In the genomic region with DNA sequence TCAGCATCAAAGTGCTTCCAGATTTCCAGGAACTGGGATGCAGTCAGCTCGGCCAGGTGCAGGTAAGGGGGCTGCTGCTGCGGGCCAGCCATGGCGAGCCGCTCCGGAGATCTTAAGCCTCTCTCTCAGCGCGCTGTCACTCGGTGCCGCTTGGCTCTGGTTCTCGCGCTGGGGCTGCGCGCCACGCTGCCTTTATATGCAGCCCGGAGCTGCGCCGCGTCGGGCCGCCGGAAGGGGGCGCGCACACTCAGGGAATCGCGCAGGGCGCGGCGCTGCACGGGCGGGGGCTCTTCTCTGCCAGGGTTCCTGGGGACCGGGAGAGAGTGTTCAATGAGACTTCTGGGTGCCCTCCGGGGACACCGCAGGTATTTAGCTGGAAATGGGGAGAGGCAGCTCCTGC, we compare ENCODE assay signal across 8 mouse cellular contexts. TPM values are rescaled to one million over a fixed set of nuclear protein-coding genes. Genes with fewer than 3 reads are reported as not detected.
DNase-seq lines count a peak whose midpoint lies in the region; ATAC-seq lines count a peak whose summit lies in the region.

TSS of gene Calb2 (minus strand) at position 165 of the 400 bp plus-strand sequence.

- WGBS in forebrain, embryonic 13.5 days: 1% methylated on average over 33 of the region's 33 CpGs
- under 1% methylated on average over 21 of the region's 33 CpGs for WGBS in hindbrain, embryonic 11.5 days

- H3K36me3 ChIP-seq in forebrain, embryonic 13.5 days (ENCODE audit: poor library complexity, severe bottlenecking): no peaks in the 10 kb centered on the region
- H3K36me3 ChIP-seq in hindbrain, embryonic 11.5 days (ENCODE audit: control insufficient read depth, insufficient read depth, low read length): no peaks in the 10 kb centered on the region

- no peaks in the 10 kb centered on the region for H3K9me3 ChIP-seq in forebrain, embryonic 13.5 days (replicated peaks)
- no peaks in the 10 kb centered on the region for H3K9me3 ChIP-seq in hindbrain, embryonic 11.5 days (ENCODE audit: control insufficient read depth, low read length)

- H3K4me2 ChIP-seq in forebrain, embryonic 13.5 days: peak within 1 kb of the TSS; percentile 52
- H3K4me2 ChIP-seq in hindbrain, embryonic 11.5 days (replicated peaks; ENCODE audit: low read depth, low read length): peak within 1 kb of the TSS; percentile 30; the same call in 1 of the 2 replicates

- no peak within 1 kb of the TSS for H3K27ac ChIP-seq in forebrain, embryonic 13.5 days
- H3K27ac ChIP-seq in hindbrain, embryonic 11.5 days (ENCODE audit: low read depth, low read length): no peak within 1 kb of the TSS

- peak; percentile 95 for ATAC-seq in forebrain, embryonic 13.5 days
- peak; percentile 60 for ATAC-seq in hindbrain, embryonic 11.5 days (ENCODE audit: low FRiP score)

- peak within 1 kb of the TSS; percentile 40; the same call in 1 of the 2 replicates for H3K9ac ChIP-seq in forebrain, embryonic 13.5 days
- no peak within 1 kb of the TSS for H3K9ac ChIP-seq in hindbrain, embryonic 11.5 days (ENCODE audit: low read depth, low read length)

- H3K4me1 ChIP-seq in forebrain, embryonic 13.5 days: peaks cover 8% of the 10 kb centered on the region; the same call in 1 of the 2 replicates
- no peaks in the 10 kb centered on the region for H3K4me1 ChIP-seq in hindbrain, embryonic 11.5 days (replicated peaks; ENCODE audit: control insufficient read depth, insufficient read depth, low read length)

- H3K4me3 ChIP-seq in forebrain, embryonic 13.5 days: peak within 1 kb of the TSS; percentile 28
- H3K4me3 ChIP-seq in hindbrain, embryonic 11.5 days (ENCODE audit: low read depth, low read length): peak within 1 kb of the TSS; percentile 22; the same call in 1 of the 2 replicates

- peak; percentile 90 for DNase-seq in ZHBTc4 (ENCODE audit: low read depth, low spot score)
- DNase-seq in cerebellum, adult 11 months: peak; percentile 85
- DNase-seq in hindbrain, embryonic 11.5 days (ENCODE audit: low spot score): peak; percentile 89
- DNase-seq in layer of hippocampus, postnatal 14 days (ENCODE audit: low spot score in 2 of 2): peak; percentile 82
- DNase-seq in lung, postnatal 14 days: peak; percentile 43
- DNase-seq in right cerebral cortex, adult 18-20 months: peak; percentile 55
- no peak for DNase-seq in spleen, adult 12 weeks (ENCODE audit: low spot score)

- peaks cover 34% of the 10 kb centered on the region for H3K27me3 ChIP-seq in forebrain, embryonic 13.5 days
- H3K27me3 ChIP-seq in hindbrain, embryonic 11.5 days (ENCODE audit: control insufficient read depth, insufficient read depth, low read length): peaks cover 9% of the 10 kb centered on the region

RNA-seq across cellular contexts. Expression of gene Calb2, which starts in this region (rescaled TPM):
- 49.9 and 60.7 TPM in 2 replicates for polyA plus RNA-seq in forebrain, embryonic 13.5 days (2015; fragmentation: Nextera tagmentation; extraction: Ambion mirVana)
- polyA plus RNA-seq in hindbrain, embryonic 11.5 days (2014; fragmentation: Nextera tagmentation; extraction: Ambion mirVana): 27.5 and 38.2 TPM in 2 replicates
- total RNA-seq in layer of hippocampus, postnatal 14 days (2021): 100 to 1,000 TPM in 1 of 2 experiments, 10 to 100 TPM in 1; 95.2 to 112 TPM
